In the genomic region with DNA sequence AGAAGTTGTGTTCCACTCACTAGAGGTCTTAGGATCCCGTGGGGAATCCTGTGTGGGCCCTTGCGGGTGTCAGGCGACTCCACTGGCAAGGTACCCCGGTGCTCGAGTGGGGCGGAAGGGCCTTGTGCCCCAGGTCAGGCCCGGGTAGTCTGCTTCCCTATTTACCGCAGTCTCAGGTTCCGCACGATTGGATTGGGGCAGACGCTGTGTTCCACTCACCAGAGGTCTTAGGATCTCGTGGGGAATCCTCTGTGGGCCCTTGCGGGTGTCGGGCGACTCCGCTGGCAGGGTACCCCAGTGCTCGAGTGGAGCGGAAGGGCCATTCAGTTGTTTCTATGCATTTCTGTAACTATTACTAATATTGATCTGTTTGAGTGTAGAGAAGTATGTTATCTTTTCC, we compare ENCODE assay signal across 33 mouse cellular contexts. TPM values are rescaled to one million over a fixed set of nuclear protein-coding genes. Genes with fewer than 3 reads are reported as not detected.
"Had no signal": no experiment of that assay in that cellular context is flagged by ENCODE, and none has a peak within 500 bp of the region (broad histone marks: within the 10 kb centered on the region; RNA-seq: fewer than 3 reads in every experiment).

No protein-coding gene starts in this region.

RNA-seq across cellular contexts. Expression of gene Gm5773, which starts 18.8 kb away (rescaled TPM):
- total RNA-seq: common myeloid progenitor, adult 5-6 weeks; forebrain, postnatal 0 days; gastrocnemius, adult 18-20 months; gastrocnemius, adult 2 months; gastrocnemius, adult 8-10 months; gastrocnemius, postnatal 10 days; gastrocnemius, postnatal 14 days; gastrocnemius, postnatal 25 days; gastrocnemius, postnatal 36 days; gastrocnemius, postnatal 4 days; granulocyte monocyte progenitor cell, adult 5-6 weeks; heart, adult 18-20 months; heart, adult 2 months; heart, adult 8-10 months had no signal
- polyA plus RNA-seq: embryonic facial prominence, embryonic 10.5 days; embryonic facial prominence, embryonic 11.5 days; embryonic facial prominence, embryonic 12.5 days; embryonic facial prominence, embryonic 13.5 days; embryonic facial prominence, embryonic 14.5 days; embryonic facial prominence, embryonic 15.5 days; erythroblast, embryonic 14.5 days; forebrain, embryonic 10.5 days; forebrain, embryonic 11.5 days; forebrain, embryonic 12.5 days; forebrain, embryonic 13.5 days; forebrain, embryonic 14.5 days; forebrain, embryonic 15.5 days; forebrain, embryonic 16.5 days; forebrain, postnatal 0 days; frontal cortex, adult 2 months; gonadal fat pad, adult 2 months; heart, adult 2 months; heart, embryonic 10.5 days; heart, embryonic 11.5 days had no signal

RNA-seq across cellular contexts. Expression of gene Tdpoz4, which starts 42.2 kb away (rescaled TPM):
- total RNA-seq: common myeloid progenitor, adult 5-6 weeks; forebrain, postnatal 0 days; gastrocnemius, adult 18-20 months; gastrocnemius, adult 2 months; gastrocnemius, adult 8-10 months; gastrocnemius, postnatal 10 days; gastrocnemius, postnatal 14 days; gastrocnemius, postnatal 25 days; gastrocnemius, postnatal 36 days; gastrocnemius, postnatal 4 days; granulocyte monocyte progenitor cell, adult 5-6 weeks; heart, adult 18-20 months; heart, adult 2 months; heart, adult 8-10 months had no signal
- polyA plus RNA-seq: cortical plate, adult 2 months; embryonic facial prominence, embryonic 10.5 days; embryonic facial prominence, embryonic 11.5 days; embryonic facial prominence, embryonic 12.5 days; embryonic facial prominence, embryonic 13.5 days; embryonic facial prominence, embryonic 14.5 days; embryonic facial prominence, embryonic 15.5 days; erythroblast, embryonic 14.5 days; forebrain, embryonic 10.5 days; forebrain, embryonic 11.5 days; forebrain, embryonic 12.5 days; forebrain, embryonic 13.5 days; forebrain, embryonic 14.5 days; forebrain, embryonic 15.5 days; forebrain, embryonic 16.5 days; forebrain, postnatal 0 days; frontal cortex, adult 2 months; gonadal fat pad, adult 2 months; heart, adult 2 months; heart, embryonic 10.5 days; heart, embryonic 11.5 days had no signal
